Mouse (Mus musculus): ENCODE data around the gene Smim10l1.

GRCm38 (mm10) chr6:133104609-133104921 is at the start of gene Smim10l1:
- TF ChIP-seq CTCF (IDR thresholded peaks at IDR 0.05) (no peak), EP300 (IDR thresholded peaks at IDR 0.05) (no peak)

Measured in lung, postnatal 0 days (tissue).